Mouse (Mus musculus): ENCODE data around the gene Antxr1. TPM values are rescaled to one million over a fixed set of nuclear protein-coding genes. Genes with fewer than 3 reads are reported as not detected.

Gene Antxr1
- total and polyA plus RNA-seq, 3 experiments: 0.16 to 0.23 (median 0.21) TPM

DNA sequence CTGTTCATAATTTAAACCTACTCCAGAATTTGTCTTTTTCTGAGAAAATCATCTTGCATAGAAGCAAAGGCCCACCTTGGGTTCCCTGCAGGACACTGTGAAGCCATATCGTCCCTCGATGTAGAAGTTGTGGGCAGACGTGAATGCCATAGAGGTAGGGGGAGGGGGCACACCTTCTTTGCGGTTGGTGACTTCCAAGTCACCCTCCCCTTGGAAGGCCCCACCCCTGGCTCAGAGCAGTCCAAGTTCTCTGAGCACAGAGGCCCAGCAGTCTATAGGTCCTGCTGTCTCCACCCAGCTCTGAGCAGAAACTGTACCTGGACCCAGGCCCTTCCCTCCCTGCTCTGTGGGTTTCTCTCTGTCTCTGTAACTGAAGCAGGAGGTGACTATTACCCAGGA lies 233.7 kb downstream of the Antxr1 start:
- H3K9ac ChIP-seq (ENCODE audit: insufficient read depth, low read depth): no peak overlapping the region
- H3K4me3 ChIP-seq (replicated peaks in 1 of 3; ENCODE audit: low read depth in 2 of 3, low read length in 2 of 3, poor library complexity in 1 of 3): no peak overlapping the region
- H3K27me3 ChIP-seq (replicated peaks): no peaks in the 10 kb centered on the region
- no peaks in the 10 kb centered on the region for H3K36me3 ChIP-seq (replicated peaks in 1 of 2; ENCODE audit: control insufficient read depth in 1 of 2, insufficient read depth in 1 of 2, low read length in 1 of 2)
- DNase-seq (ENCODE audit: extremely low read depth): no peak
- no peak overlapping the region for H3K4me2 ChIP-seq (ENCODE audit: insufficient read depth, low read depth, poor library complexity, severe bottlenecking)
- H3K79me2 ChIP-seq (replicated peaks; ENCODE audit: control insufficient read depth, extremely low read depth, insufficient read depth, poor library complexity, severe bottlenecking): no peaks in the 10 kb centered on the region
- no peak for TF ChIP-seq ELF1 (IDR thresholded peaks at IDR 0.05; ENCODE audit: low read depth, low read length)
- TF ChIP-seq SMC3 (IDR thresholded peaks at IDR 0.05; ENCODE audit: low read depth, low read length): no peak
- TF ChIP-seq CHD1 (IDR thresholded peaks at IDR 0.05; ENCODE audit: low read depth, low read length): no peak
- TF ChIP-seq ZC3H11A (IDR thresholded peaks at IDR 0.05; ENCODE audit: low read depth, low read length): no peak
- no peak for TF ChIP-seq EP300 (IDR thresholded peaks at IDR 0.05; ENCODE audit: low read length)
- no peak for TF ChIP-seq PAX5 (IDR thresholded peaks at IDR 0.05; ENCODE audit: low read length)
- TF ChIP-seq MXI1 (IDR thresholded peaks at IDR 0.05; ENCODE audit: low read depth, low read length): no peak
- no peak for TF ChIP-seq NELFE (IDR thresholded peaks at IDR 0.05; ENCODE audit: low read depth, low read length)
- no peak for TF ChIP-seq MEF2A (IDR thresholded peaks at IDR 0.05; ENCODE audit: borderline replicate concordance, low read depth, low read length)
- no peak for TF ChIP-seq MAFK (IDR thresholded peaks at IDR 0.05; ENCODE audit: insufficient replicate concordance, low read length)
- TF ChIP-seq RCOR1 (conservative IDR thresholded peaks at IDR 0.05; ENCODE audit: low read depth, low read length): no peak
- no peak for TF ChIP-seq POLR2AphosphoS2 (IDR thresholded peaks at IDR 0.05; ENCODE audit: low read depth, low read length)
- TF ChIP-seq UBTF (IDR thresholded peaks at IDR 0.05; ENCODE audit: low read depth, low read length): no peak
- TF ChIP-seq HCFC1 (IDR thresholded peaks at IDR 0.05; ENCODE audit: low read depth, low read length): no peak
- TF ChIP-seq BHLHE40 (IDR thresholded peaks at IDR 0.05; ENCODE audit: low read depth, low read length): no peak
- no peak for TF ChIP-seq ZMIZ1 (IDR thresholded peaks at IDR 0.05; ENCODE audit: low read depth, low read length)
- dilution Hi-C loops (cut with MboI; ENCODE audit: extremely low pct_ligation_motif_present, extremely low pct_unique_long_range_greater_than_20kb, low sequenced_read_pairs) (no loop called here), in situ Hi-C loops (cut with MboI; ENCODE audit: low pct_ligation_motif_present, low pct_unique_long_range_greater_than_20kb, low sequenced_read_pairs) (loop anchor here (5.0 to 10.0 kb wide), 2 partner anchors 225 to 353 kb away; no protein-coding TSS in a partner anchor)
- H3K27ac ChIP-seq (ENCODE audit: insufficient read depth, low read depth): no peak overlapping the region
- peaks cover 7 to 13% of the 10 kb centered on the region in 2 experiments; a peak in 3 of 4 replicates for H3K4me1 ChIP-seq (ENCODE audit: control insufficient read depth in 1 of 2, insufficient read depth in 2 of 2)
- H3K9me3 ChIP-seq (replicated peaks; ENCODE audit: low read length): no peaks in the 10 kb centered on the region

DNA sequence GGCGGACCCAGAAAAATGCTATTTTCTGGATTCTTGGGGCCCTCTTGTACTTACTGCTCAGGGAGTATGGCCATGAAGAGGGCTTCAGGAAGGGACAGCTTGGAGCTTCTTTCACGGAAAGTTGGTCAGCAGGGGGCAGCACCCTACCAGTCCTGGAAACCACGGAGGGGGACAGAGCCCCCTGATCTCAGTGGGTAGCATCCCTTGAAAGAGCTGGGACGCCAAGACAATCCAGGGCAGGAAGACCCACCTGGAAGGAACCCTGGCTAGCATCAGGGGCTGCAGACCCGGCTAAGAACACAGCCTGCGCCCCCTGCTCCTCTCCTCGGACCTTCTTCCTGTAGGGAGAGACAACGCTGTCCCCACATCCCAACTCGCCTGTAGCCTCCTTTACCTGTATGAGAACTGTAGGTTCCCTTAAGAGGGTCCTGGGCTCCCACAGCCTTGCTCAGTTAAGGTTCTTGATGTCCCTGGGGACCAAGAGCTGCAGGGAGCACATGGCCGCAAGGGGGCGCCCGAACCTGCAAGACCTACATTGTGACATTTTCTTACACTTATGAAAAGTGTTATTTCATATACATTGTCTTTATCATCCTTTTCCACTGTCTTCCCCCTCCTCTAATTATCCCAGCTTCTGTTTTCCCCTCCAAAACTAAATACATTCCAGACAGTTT lies 234.2 kb downstream of the Antxr1 start:
- Histone ChIP-seq H3K9ac (ENCODE audit: insufficient read depth, low read depth) (no peak overlapping the region; the same call in 1 of the 2 replicates), H3K79me2 (replicated peaks; ENCODE audit: control insufficient read depth, extremely low read depth, insufficient read depth, poor library complexity, severe bottlenecking) (no peaks in the 10 kb centered on the region), H3K9me3 (replicated peaks; ENCODE audit: low read length) (no peaks in the 10 kb centered on the region), H3K4me1 (ENCODE audit: control insufficient read depth in 1 of 2, insufficient read depth in 2 of 2) (peaks cover 7 to 13% of the 10 kb centered on the region in 2 experiments; a peak in 3 of 4 replicates), H3K4me2 (ENCODE audit: insufficient read depth, low read depth, poor library complexity, severe bottlenecking) (peak overlapping the region; percentile 95), H3K36me3 (replicated peaks in 1 of 2; ENCODE audit: control insufficient read depth in 1 of 2, insufficient read depth in 1 of 2, low read length in 1 of 2) (no peaks in the 10 kb centered on the region), H3K27ac (ENCODE audit: insufficient read depth, low read depth) (no peak overlapping the region), H3K4me3 (replicated peaks in 1 of 3; ENCODE audit: low read depth in 2 of 3, low read length in 2 of 3, poor library complexity in 1 of 3) (peak overlapping the region in 2 of 3 experiments; percentile 16 to 45), H3K27me3 (replicated peaks) (no peaks in the 10 kb centered on the region)
- peak; percentile 79 for DNase-seq (ENCODE audit: extremely low read depth)
- dilution Hi-C loops (cut with MboI; ENCODE audit: extremely low pct_ligation_motif_present, extremely low pct_unique_long_range_greater_than_20kb, low sequenced_read_pairs) (no loop called here), in situ Hi-C loops (cut with MboI; ENCODE audit: low pct_ligation_motif_present, low pct_unique_long_range_greater_than_20kb, low sequenced_read_pairs) (loop anchor here (5.0 to 10.0 kb wide), 2 partner anchors 226 to 353 kb away; no protein-coding TSS in a partner anchor)
- TF ChIP-seq UBTF (IDR thresholded peaks at IDR 0.05; ENCODE audit: low read depth, low read length) (no peak), MEF2A (IDR thresholded peaks at IDR 0.05; ENCODE audit: borderline replicate concordance, low read depth, low read length) (peak; percentile 31; the same call in 1 of the 2 replicates), GABPA (IDR thresholded peaks at IDR 0.05; ENCODE audit: insufficient replicate concordance, low read depth, low read length) (no peak), TCF12 (IDR thresholded peaks at IDR 0.05; ENCODE audit: low read depth, low read length) (0 out of 2 replicates have a peak, but pooled peaks have one; percentile 28), ZMIZ1 (IDR thresholded peaks at IDR 0.05; ENCODE audit: low read depth, low read length) (no peak), RAD21 (IDR thresholded peaks at IDR 0.05; ENCODE audit: low read depth, low read length) (peak; percentile 84), SIN3A (IDR thresholded peaks at IDR 0.05; ENCODE audit: low read length) (0 out of 2 replicates have a peak, but pooled peaks have one; percentile 19), MAX (IDR thresholded peaks at IDR 0.05; ENCODE audit: low read length) (peak; percentile 78), USF2 (conservative IDR thresholded peaks at IDR 0.05; ENCODE audit: low read depth, low read length) (no peak), CHD2 (IDR thresholded peaks at IDR 0.05; ENCODE audit: low read length) (no peak), KAT2A (IDR thresholded peaks at IDR 0.05; ENCODE audit: insufficient replicate concordance, low read length) (peak; percentile 82; the same call in 1 of the 2 replicates), ZC3H11A (IDR thresholded peaks at IDR 0.05; ENCODE audit: low read depth, low read length) (peak; percentile 86), ELF1 (IDR thresholded peaks at IDR 0.05; ENCODE audit: low read depth, low read length) (no peak), EP300 (IDR thresholded peaks at IDR 0.05; ENCODE audit: low read length) (no peak), MAFK (IDR thresholded peaks at IDR 0.05; ENCODE audit: insufficient replicate concordance, low read length) (no peak), HCFC1 (IDR thresholded peaks at IDR 0.05; ENCODE audit: low read depth, low read length) (no peak), NRF1 (IDR thresholded peaks at IDR 0.05; ENCODE audit: low read depth, low read length) (0 out of 2 replicates have a peak, but pooled peaks have one; percentile 17), BHLHE40 (IDR thresholded peaks at IDR 0.05; ENCODE audit: low read depth, low read length) (0 out of 2 replicates have a peak, but pooled peaks have one; percentile 7), PAX5 (IDR thresholded peaks at IDR 0.05; ENCODE audit: low read length) (no peak), E2F4 (IDR thresholded peaks at IDR 0.05; ENCODE audit: insufficient replicate concordance, low read depth, low read length) (no peak), CTCF (conservative IDR thresholded peaks at IDR 0.05 in 1 of 2, IDR thresholded peaks at IDR 0.05 in 1 of 2; ENCODE audit: low read depth in 2 of 2, low read length in 2 of 2) (peak; percentile 53 to 92), POLR2AphosphoS2 (IDR thresholded peaks at IDR 0.05; ENCODE audit: low read depth, low read length) (no peak), USF1 (IDR thresholded peaks at IDR 0.05; ENCODE audit: low read depth, low read length) (no peak)
